Mouse (Mus musculus) liver, embryonic 11.5 days (tissue): ENCODE results near the gene Lypd5. TPM values are rescaled to one million over a fixed set of nuclear protein-coding genes. Genes with fewer than 3 reads are reported as not detected.

Source experiments
- ATAC-seq: fragments of 200-750 bp; cut with Nextera tagmentation; replicated peaks from 2 replicates; pipeline ENCODE4 v1.8.0; 2017; ENCODE audit warnings: moderate number of reproducible peaks, mild to moderate bottlenecking, moderate TSS enrichment, moderate library complexity; ENCODE audit not compliant: low FRiP score
- DNase-seq: peaks from one replicate; pipeline ENCODE4 v3.0.0-alpha.2; 2017; ENCODE audit warnings: low spot score
- H3K27ac ChIP-seq: fragments of 300-500 bp; sonication (generic); 2 replicates; pipeline ENCODE4 v1.5.1; 2014; ENCODE audit warnings: mild to moderate bottlenecking, low read depth, low read length, control low read depth
- H3K27me3 ChIP-seq: fragments of 300-500 bp; sonication (generic); replicated peaks from 2 replicates; pipeline ENCODE4 v1.6.1; 2014; ENCODE audit warnings: low read length, mixed read lengths; ENCODE audit not compliant: control insufficient read depth, insufficient read depth
- H3K36me3 ChIP-seq: fragments of 300-500 bp; sonication (generic); 2 replicates; pipeline ENCODE4 v1.6.1; 2014; ENCODE audit warnings: mild to moderate bottlenecking, low read length, moderate library complexity, mixed read lengths; ENCODE audit not compliant: control insufficient read depth, insufficient read depth
- H3K4me1 ChIP-seq: fragments of 300-500 bp; sonication (generic); replicated peaks from 2 replicates; pipeline ENCODE4 v1.6.1; 2014; ENCODE audit warnings: low read length, mixed read lengths; ENCODE audit not compliant: control insufficient read depth, insufficient read depth
- H3K4me2 ChIP-seq: fragments of 300-500 bp; sonication (generic); 2 replicates; pipeline ENCODE4 v1.6.1; 2014; ENCODE audit warnings: mild to moderate bottlenecking, control low read depth, moderate library complexity
- H3K4me3 ChIP-seq: fragments of 300-500 bp; sonication (generic); 2 replicates; pipeline ENCODE4 v1.5.1; 2014; ENCODE audit warnings: low read depth, low read length, control low read depth
- H3K9ac ChIP-seq: fragments of 300-500 bp; sonication (generic); 2 replicates; pipeline ENCODE4 v1.6.1; 2014; ENCODE audit warnings: low read depth, low read length, control low read depth
- H3K9me3 ChIP-seq: fragments of 300-500 bp; sonication (generic); 2 replicates; pipeline ENCODE4 v1.6.1; 2016; ENCODE audit warnings: low read length, inconsistent platforms, mixed read lengths; ENCODE audit not compliant: control insufficient read depth
- WGBS: fragments of 180-500 bp; shearing (Covaris S2); extraction: QIAGEN DNeasy Blood & Tissue Kit; methylation state at CpG from one replicate; pipeline ENCODE4 v1.1.7; 2014; 5-methylcytosine and 5-hydroxymethylcytosine counted together
- polyA plus RNA-seq: library from polyadenylated mRNA; unstranded; fragments of >200 nt; fragmentation: Nextera tagmentation; extraction: Ambion mirVana; gene quantifications from 2 replicates; pipeline ENCODE4 v1.2.1, GENCODE M21; 2014

Gene Lypd5
- not detected in 2 replicates for polyA plus RNA-seq

DNA sequence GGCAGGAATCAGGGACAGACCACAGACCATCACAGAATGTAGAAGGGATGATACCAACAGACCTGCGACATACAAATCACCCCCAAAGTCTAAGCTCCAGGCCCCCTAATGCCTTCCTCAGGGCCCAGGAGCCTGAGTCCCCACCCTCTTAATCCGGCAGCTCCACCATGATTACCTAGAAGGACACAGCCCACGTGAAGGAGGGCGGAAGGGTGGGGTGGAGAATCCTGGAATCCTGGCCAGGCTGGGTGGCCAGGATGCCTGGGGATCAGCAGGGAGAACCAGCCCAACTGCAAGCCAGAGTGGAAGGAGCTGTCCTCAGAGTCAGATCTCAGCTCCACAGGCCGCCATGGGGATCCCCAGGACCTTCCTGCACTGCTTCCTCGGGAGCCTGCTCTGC, at the start of gene Lypd5:
TSS of gene Lypd5 (plus strand) at position 301 of the 400 bp plus-strand sequence.
- Histone ChIP-seq H3K4me1 (no peaks in the 10 kb centered on the region), H3K9ac (no peak within 1 kb of the TSS), H3K4me2 (no peak within 1 kb of the TSS), H3K27ac (no peak within 1 kb of the TSS), H3K36me3 (no peaks in the 10 kb centered on the region), H3K4me3 (no peak within 1 kb of the TSS), H3K27me3 (peaks cover 5% of the 10 kb centered on the region; the same call in 1 of the 2 replicates), H3K9me3 (no peaks in the 10 kb centered on the region)
- WGBS, result 46% methylated on average over 6 of the region's 6 CpGs
- ATAC-seq, result no peak
- DNase-seq, result no peak

DNA sequence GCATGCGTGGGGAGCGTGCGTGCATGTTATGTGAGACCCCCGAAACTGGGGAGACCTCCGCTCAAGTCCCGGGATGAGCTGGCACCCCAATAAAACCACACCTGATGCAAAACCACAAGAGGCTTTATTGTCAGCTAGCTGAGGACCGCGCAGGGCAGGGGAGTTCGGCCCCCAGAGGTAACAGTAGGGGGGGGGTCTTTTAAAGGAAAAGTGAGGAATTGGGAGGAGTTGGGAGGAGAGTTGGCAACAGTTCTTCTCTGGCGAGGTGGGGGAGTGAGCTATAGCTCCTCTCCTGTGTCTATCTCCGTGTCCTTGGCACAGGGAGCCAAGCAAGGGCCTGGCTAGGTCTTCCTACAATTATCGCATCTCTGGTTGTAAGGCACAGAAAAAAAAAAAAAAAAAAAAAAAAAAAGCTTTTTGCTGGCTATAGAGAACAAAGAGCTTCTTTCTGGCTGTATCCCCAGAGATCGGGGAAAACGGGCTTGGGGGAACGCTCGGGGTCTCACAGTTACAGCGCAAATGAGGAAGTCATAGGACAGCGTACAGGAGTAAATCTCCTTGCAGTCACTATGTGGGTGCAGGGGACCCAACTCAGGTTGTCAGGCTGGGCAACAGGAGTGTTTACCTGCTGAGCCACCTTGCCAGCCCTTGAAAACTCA, 49.0 kb upstream of the Lypd5 start:
- Histone ChIP-seq H3K9ac (peak overlapping the region; percentile 37), H3K4me1 (0 out of 2 replicates have a peak, but pooled peaks cover 9% of the 10 kb centered on the region), H3K27me3 (no peaks in the 10 kb centered on the region), H3K4me3 (peak overlapping the region; percentile 65), H3K36me3 (peaks cover 18% of the 10 kb centered on the region), H3K4me2 (peak overlapping the region; percentile 78), H3K9me3 (no peaks in the 10 kb centered on the region), H3K27ac (peak overlapping the region; percentile 6; the same call in 1 of the 2 replicates)
- ATAC-seq (peak; percentile 16), DNase-seq (peak; percentile 48)
- WGBS, result 2% methylated on average over 18 of the region's 18 CpGs

DNA sequence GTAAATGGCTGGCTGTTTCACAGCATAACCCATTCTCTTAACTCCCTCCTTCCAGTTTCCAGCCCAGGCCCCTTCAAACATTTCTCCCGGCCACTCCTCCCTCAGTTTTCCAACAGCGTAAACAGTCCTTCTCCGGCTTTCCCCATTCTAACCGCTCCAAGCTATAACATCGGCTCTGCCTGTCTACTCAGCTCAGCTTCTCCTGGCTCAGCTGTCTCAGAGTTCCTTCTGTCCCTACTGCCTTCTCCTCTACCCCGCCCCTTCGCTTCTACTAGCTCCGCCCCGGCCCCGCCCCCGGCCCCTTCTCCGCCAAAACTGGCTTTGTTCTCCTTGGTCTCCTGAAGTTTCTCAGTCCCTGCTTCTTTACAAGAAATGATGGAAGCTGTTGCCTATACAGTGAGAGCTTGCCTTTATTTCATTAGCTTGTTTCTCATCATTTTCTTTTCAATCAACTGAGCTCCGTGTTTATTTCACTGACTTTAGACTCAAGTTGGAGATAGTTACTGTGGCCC, 48.2 kb upstream of the Lypd5 start, which contains the start of gene Zfp61:
TSS of gene Zfp61 (minus strand) at position 462 of the 512 bp plus-strand sequence.
- Histone ChIP-seq H3K9ac (peak within 1 kb of the TSS; percentile 37), H3K4me1 (0 out of 2 replicates have a peak, but pooled peaks cover 9% of the 10 kb centered on the region), H3K4me3 (peak within 1 kb of the TSS; percentile 65), H3K27ac (peak within 1 kb of the TSS; percentile 6; the same call in 1 of the 2 replicates), H3K9me3 (no peaks in the 10 kb centered on the region), H3K36me3 (peaks cover 15% of the 10 kb centered on the region), H3K4me2 (peak within 1 kb of the TSS; percentile 78), H3K27me3 (no peaks in the 10 kb centered on the region)
- ATAC-seq (peak; percentile 77), DNase-seq (peak; percentile 74)
- 3% methylated on average over 13 of the region's 13 CpGs for WGBS

DNA sequence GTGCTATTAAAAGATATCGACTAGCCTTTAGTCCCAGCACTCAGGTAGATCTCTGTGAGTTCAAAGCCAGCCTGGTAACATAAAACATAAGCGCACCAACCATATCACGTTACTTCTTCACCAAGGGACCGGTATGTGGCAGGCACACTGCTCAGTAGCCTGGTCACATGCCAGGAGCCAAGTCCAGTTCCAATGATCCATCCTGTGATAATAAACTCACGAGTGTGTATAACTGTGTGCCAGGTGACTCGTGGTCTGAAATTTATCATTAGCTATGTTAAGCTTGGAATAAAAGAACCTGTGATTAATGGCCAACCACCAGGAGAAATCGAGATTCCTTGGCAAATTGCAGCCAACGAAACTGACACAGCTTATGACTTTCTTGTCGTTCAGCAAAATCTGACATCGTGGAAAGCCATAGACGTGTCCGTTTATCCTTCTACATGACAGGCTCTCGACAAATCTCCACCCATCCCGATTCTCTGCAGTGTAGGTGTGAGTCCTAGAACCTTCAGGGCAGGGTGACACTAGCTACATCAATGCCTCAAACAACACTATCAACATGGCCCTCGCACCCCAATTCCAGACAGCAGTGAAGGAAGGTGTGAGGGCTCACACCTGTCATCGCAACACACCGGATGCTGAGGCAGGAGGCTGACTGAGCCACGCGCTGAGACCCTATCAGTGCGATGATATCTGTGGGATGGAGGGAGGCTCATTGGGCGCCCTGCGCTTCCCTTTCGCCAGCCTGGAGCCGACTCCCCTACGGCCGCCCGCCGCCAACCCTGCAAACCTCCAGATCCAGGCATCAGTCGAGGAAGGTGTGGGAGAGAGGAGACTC, 33.0 kb upstream of the Lypd5 start:
- WGBS, result 27% methylated on average over 29 of the region's 29 CpGs
- Histone ChIP-seq H3K9me3 (no peaks in the 10 kb centered on the region), H3K4me3 (peak overlapping the region; percentile 61), H3K4me1 (peaks cover 3% of the 10 kb centered on the region; the same call in 1 of the 2 replicates), H3K36me3 (peaks cover 3% of the 10 kb centered on the region; the same call in 1 of the 2 replicates), H3K27me3 (no peaks in the 10 kb centered on the region), H3K27ac (no peak overlapping the region), H3K9ac (peak overlapping the region; percentile 72), H3K4me2 (peak overlapping the region; percentile 82)
- ATAC-seq (peak; percentile 73), DNase-seq (no peak)

DNA sequence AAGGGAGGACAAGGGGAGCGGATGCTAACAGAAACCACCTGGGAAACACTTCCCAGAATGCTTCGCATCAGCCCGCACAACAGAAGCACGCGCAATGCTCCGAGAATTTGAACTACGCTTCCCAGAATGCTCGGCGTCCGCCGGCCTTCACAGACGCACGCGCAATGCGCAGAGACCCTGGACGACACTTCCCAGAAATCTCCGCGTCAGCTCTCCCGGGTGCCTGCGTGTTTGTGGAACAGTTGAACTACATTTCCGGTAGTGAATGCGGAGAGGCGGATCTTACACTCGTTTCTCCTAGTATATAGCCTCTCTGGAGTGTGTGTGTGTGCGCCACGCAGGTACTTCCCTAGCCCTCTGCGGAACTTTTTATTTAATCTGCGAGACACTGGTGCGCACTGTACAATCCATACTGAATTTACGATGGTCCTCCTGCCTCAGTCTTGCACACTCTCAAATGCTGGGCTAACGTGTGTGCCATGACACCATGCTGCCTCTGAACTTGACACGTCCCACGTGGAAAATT, 32.4 kb upstream of the Lypd5 start, which contains the start of gene Zfp94:
TSS of gene Zfp94 (minus strand) at position 100 of the 526 bp plus-strand sequence.
- Histone ChIP-seq H3K27me3 (no peaks in the 10 kb centered on the region), H3K4me3 (peak within 1 kb of the TSS; percentile 61), H3K4me1 (peaks cover 3% of the 10 kb centered on the region; the same call in 1 of the 2 replicates), H3K9ac (peak within 1 kb of the TSS; percentile 72), H3K36me3 (no peaks in the 10 kb centered on the region), H3K9me3 (no peaks in the 10 kb centered on the region), H3K27ac (peak within 1 kb of the TSS; percentile 71), H3K4me2 (peak within 1 kb of the TSS; percentile 82)
- DNase-seq (peak; percentile 87), ATAC-seq (peak; percentile 94)
- WGBS, result 1% methylated on average over 33 of the region's 33 CpGs

DNA sequence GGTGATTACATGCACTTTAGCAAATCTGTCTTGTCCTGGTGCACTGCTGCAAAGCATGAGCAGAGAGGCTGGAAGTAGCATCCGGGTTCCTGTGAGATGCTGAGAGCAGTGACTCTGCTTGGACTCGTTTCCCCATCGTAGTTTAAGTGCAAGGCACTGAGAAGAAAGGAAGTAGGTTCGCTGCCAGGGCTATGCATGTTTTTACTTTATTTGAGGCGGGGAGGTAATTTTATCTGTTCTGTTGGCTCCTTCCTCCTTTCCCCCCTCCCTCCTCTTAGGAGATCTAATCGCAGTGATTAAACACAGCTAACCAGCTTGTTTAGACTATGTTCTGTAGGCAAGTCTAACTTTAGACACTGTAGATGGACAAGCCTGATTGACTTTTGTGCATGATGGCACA, 30.1 kb upstream of the Lypd5 start:
- no peaks in the 10 kb centered on the region for H3K27me3 ChIP-seq
- ATAC-seq (no peak), DNase-seq (no peak)
- no peaks in the 10 kb centered on the region for H3K36me3 ChIP-seq
- H3K4me1 ChIP-seq, result peaks cover 3% of the 10 kb centered on the region; the same call in 1 of the 2 replicates
- WGBS, result 49% methylated on average over 6 of the region's 6 CpGs
- no peak overlapping the region for H3K4me2 ChIP-seq
- H3K9me3 ChIP-seq, result 0 out of 2 replicates have a peak, but pooled peaks cover 3% of the 10 kb centered on the region
- H3K9ac ChIP-seq, result no peak overlapping the region
- H3K27ac ChIP-seq, result no peak overlapping the region
- no peak overlapping the region for H3K4me3 ChIP-seq

DNA sequence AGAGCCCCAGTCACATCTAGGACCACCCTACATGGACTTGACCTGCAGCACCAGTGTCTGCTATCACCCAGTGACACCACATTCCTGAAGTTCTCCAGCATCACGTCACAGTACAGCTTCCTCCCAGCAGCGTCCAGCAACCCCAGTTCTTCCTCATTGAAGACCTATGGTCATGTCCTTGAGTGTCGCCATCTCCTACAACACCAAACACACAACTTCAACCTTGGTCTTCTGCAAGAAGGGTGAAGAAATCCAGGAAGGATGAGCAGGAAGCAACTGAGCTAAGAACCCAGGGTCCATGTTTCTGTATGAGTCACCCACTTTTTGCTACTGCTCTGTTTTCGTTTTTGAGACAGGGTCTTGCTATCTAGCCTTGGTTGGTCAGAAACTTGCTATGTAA, 26.4 kb upstream of the Lypd5 start:
- no peak for ATAC-seq
- no peak for DNase-seq
- Histone ChIP-seq H3K27me3 (no peaks in the 10 kb centered on the region; the same call in 1 of the 2 replicates), H3K4me1 (no peaks in the 10 kb centered on the region), H3K9me3 (0 out of 2 replicates have a peak, but pooled peaks cover 5% of the 10 kb centered on the region), H3K4me2 (no peak overlapping the region), H3K27ac (no peak overlapping the region), H3K36me3 (no peaks in the 10 kb centered on the region), H3K4me3 (no peak overlapping the region), H3K9ac (no peak overlapping the region)
- 71% methylated on average over 4 of the region's 4 CpGs for WGBS

DNA sequence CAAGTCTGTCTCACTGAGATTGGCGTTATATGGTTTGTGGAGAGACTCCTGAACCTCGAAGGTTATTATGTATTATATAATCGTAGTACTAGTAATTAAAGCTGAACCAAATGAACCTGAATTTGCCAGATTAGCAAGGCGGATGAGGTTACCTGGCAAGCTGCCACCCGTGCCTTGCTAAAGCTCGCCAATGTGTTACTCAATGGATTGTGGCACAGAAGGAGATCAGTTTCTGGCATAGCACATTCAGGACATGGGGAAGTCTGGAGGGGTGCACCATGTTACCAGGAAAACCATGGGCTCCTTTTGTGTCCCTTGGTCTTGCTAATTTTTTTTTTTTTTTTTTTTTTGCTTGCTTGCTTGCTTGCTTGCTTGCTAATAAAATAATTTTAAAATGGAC, 23.8 kb upstream of the Lypd5 start:
- Histone ChIP-seq H3K27ac (no peak overlapping the region), H3K9ac (no peak overlapping the region), H3K27me3 (no peaks in the 10 kb centered on the region; the same call in 1 of the 2 replicates), H3K4me2 (no peak overlapping the region; the same call in 1 of the 2 replicates), H3K9me3 (0 out of 2 replicates have a peak, but pooled peaks cover 5% of the 10 kb centered on the region), H3K36me3 (no peaks in the 10 kb centered on the region), H3K4me3 (no peak overlapping the region), H3K4me1 (no peaks in the 10 kb centered on the region)
- no peak for DNase-seq
- 81% methylated on average over 6 of the region's 6 CpGs for WGBS
- no peak for ATAC-seq
